Mouse (Mus musculus) lung, embryonic 14.5 days (tissue): ENCODE data around the gene Ripor2. TPM values are rescaled to one million over a fixed set of nuclear protein-coding genes. Genes with fewer than 3 reads are reported as not detected.

Experiments used
- ATAC-seq: fragments of 200-750 bp; cut with Nextera tagmentation; 2 replicates; pipeline ENCODE4 v1.8.0; 2017; ENCODE audit warnings: mild to moderate bottlenecking, moderate TSS enrichment, moderate library complexity; ENCODE audit not compliant: insufficient read depth
- DNase-seq: peaks from one replicate; pipeline ENCODE4 v3.0.0-alpha.2; 2015
- H3K27ac ChIP-seq: fragments of 300-500 bp; sonication (generic); 2 replicates; pipeline ENCODE4 v1.5.1; 2014; ENCODE audit warnings: low read depth, mild to moderate bottlenecking, moderate library complexity
- H3K27me3 ChIP-seq: fragments of 300-500 bp; sonication (generic); 2 replicates; pipeline ENCODE4 v1.6.1; 2014; ENCODE audit warnings: low read length, control low read depth; ENCODE audit not compliant: insufficient read depth
- H3K36me3 ChIP-seq: fragments of 300-500 bp; sonication (generic); 2 replicates; pipeline ENCODE4 v1.6.1; 2014; ENCODE audit warnings: control low read depth; ENCODE audit not compliant: insufficient read depth
- H3K4me1 ChIP-seq: fragments of 300-500 bp; sonication (generic); 2 replicates; pipeline ENCODE4 v1.6.1; 2014; ENCODE audit warnings: antibody characterized with exemption, control low read depth; ENCODE audit not compliant: insufficient read depth
- H3K4me2 ChIP-seq: fragments of 300-500 bp; sonication (generic); 2 replicates; pipeline ENCODE4 v1.6.1; 2014; ENCODE audit warnings: mild to moderate bottlenecking
- H3K4me3 ChIP-seq: fragments of 300-500 bp; sonication (generic); 2 replicates; pipeline ENCODE4 v1.5.1; 2014; ENCODE audit warnings: low read depth, low read length
- H3K9ac ChIP-seq: fragments of 300-500 bp; sonication (generic); 2 replicates; pipeline ENCODE4 v1.6.1; 2014
- H3K9me3 ChIP-seq: fragments of 300-500 bp; sonication (generic); 2 replicates; pipeline ENCODE4 v1.6.1; 2016; ENCODE audit warnings: low read depth, low read length, control low read depth
- CTCF ChIP-seq: IDR thresholded peaks from 2 replicates; pipeline ENCODE4 v1.5.1; 2016; ENCODE audit warnings: antibody characterized with exemption, low read depth
- WGBS: fragments of 180-500 bp; shearing (Covaris S2); extraction: QIAGEN DNeasy Blood & Tissue Kit; methylation state at CpG from one replicate; pipeline ENCODE4 v1.1.7; 2014; 5-methylcytosine and 5-hydroxymethylcytosine counted together
- polyA plus RNA-seq: library from polyadenylated mRNA; unstranded; fragments of >200 nt; fragmentation: Nextera tagmentation; extraction: Ambion mirVana; gene quantifications from 2 replicates; pipeline ENCODE4 v1.2.1, GENCODE M21; 2014

Ripor2 gene
- polyA plus RNA-seq, 1 experiment from 2014 or later, result 5.6 TPM

DNA sequence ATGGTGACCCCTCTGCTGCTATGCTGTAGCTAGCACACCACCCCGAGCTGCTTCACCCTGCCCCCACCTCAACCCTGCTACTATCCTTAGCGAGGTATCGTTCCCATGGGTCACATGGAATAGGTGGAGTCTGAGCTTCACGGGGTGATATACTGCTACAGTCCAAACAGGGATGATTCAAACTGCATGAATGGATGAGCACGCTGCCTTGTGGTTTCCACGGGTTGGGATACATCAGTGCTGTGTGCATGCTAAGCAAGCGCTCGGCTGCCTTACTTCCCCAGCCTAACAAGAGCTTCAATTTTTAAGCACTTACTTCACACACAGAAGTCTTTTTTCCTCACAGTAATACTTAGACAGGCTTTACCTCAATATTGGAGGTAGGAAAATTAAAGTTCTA is 168.8 kb downstream of the Ripor2 start:
- Histone ChIP-seq H3K4me3 (no peak overlapping the region), H3K4me2 (no peak overlapping the region), H3K9me3 (no peaks in the 10 kb centered on the region), H3K27ac (no peak overlapping the region), H3K9ac (no peak overlapping the region), H3K4me1 (no peaks in the 10 kb centered on the region), H3K36me3 (peaks cover 62% of the 10 kb centered on the region), H3K27me3 (no peaks in the 10 kb centered on the region)
- WGBS, result 92% methylated on average over 8 of the region's 8 CpGs
- DNase-seq (no peak), ATAC-seq (no peak)
- no peak for TF ChIP-seq CTCF

DNA sequence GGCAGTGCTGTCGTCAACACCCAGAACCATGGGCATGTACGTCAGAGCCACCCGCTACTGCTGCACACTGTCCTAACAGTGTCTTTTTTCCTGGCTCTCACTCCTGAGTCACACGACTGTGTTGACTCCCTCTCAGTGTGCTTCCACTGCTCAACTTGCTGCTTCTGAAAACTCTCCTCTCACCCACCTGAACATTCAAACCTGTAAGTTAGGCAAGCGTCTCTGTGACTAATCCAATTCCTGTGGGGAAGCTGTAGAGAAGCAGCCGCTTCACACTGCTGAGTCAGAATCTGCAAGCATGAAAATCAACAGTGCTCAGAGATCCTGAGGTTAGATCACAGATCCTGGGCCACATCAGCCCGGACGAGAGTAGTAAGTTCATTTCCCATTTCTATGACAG is 169.4 kb downstream of the Ripor2 start:
- no peak for TF ChIP-seq CTCF
- Histone ChIP-seq H3K4me1 (no peaks in the 10 kb centered on the region), H3K4me2 (no peak overlapping the region), H3K4me3 (no peak overlapping the region), H3K27me3 (no peaks in the 10 kb centered on the region), H3K27ac (no peak overlapping the region), H3K36me3 (peaks cover 66% of the 10 kb centered on the region), H3K9me3 (no peaks in the 10 kb centered on the region), H3K9ac (no peak overlapping the region)
- no peak for DNase-seq
- no peak for ATAC-seq
- 82% methylated on average over 8 of the region's 8 CpGs for WGBS

DNA sequence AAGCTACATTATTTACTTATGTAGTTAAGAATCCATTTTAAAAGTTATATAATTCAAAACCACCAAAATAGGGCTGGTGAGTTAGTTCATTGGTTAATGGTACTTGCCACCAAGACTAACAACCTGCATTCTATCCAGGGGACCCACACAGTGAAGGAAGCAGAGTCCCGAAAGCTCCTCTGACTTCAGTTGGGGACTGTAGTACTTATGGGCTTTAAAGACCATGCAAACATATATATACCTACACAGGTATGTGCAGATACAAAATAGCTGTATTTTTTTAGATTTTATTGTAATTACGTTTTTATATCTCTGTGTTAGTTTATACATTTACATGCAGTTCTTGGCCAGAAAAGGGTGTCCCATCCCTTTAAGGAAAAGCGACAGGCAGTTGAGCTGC is 174.8 kb downstream of the Ripor2 start:
- Histone ChIP-seq H3K9ac (no peak overlapping the region), H3K27ac (no peak overlapping the region), H3K36me3 (peaks cover 70% of the 10 kb centered on the region), H3K9me3 (no peaks in the 10 kb centered on the region), H3K4me2 (no peak overlapping the region), H3K4me1 (peaks cover 3% of the 10 kb centered on the region; the same call in 1 of the 2 replicates), H3K27me3 (no peaks in the 10 kb centered on the region), H3K4me3 (no peak overlapping the region)
- 90% methylated on average over 3 of the region's 3 CpGs for WGBS
- no peak for TF ChIP-seq CTCF
- DNase-seq (no peak), ATAC-seq (no peak)

DNA sequence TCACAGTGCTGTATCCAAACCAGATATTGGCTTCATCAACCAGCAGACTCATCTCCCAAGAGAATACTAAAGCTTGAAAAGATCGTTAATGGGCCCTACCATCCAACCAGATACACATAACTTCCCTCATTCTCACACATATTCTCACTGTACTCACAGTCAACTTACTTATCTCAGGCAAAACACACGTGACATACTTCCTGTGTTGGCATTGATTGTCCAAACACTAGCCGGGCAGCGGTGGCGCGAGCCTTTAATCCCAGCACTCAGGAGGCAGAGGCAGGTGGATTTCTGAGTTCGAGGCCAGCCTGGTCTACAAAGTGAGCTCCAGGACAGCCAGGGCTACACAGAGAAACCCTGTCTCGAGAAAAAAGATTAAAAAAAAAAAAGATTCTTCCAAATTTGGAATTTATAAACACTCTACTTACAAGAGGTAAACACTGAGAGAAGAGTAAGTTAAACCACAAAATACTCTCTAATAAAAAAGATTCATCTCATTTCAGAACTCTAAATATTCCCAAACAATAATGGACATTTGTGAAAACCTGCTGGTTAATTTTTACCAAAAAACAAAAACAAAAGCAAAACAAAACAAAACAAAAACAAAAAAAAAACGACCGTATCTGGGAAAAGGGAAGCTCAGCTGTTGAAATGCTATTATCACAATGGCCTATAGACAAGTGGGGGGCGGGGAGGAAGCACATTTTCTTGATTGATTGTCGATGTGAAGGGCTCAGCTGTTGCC is 176.0 kb downstream of the Ripor2 start:
- no peaks in the 10 kb centered on the region for H3K27me3 ChIP-seq
- TF ChIP-seq CTCF, result no peak
- H3K4me1 ChIP-seq, result peaks cover 3% of the 10 kb centered on the region; the same call in 1 of the 2 replicates
- no peak for DNase-seq
- H3K9me3 ChIP-seq, result no peaks in the 10 kb centered on the region
- H3K36me3 ChIP-seq, result peaks cover 58% of the 10 kb centered on the region
- no peak overlapping the region for H3K4me2 ChIP-seq
- H3K9ac ChIP-seq, result no peak overlapping the region
- 80% methylated on average over 12 of the region's 12 CpGs for WGBS
- H3K4me3 ChIP-seq, result no peak overlapping the region
- no peak for ATAC-seq
- H3K27ac ChIP-seq, result no peak overlapping the region

DNA sequence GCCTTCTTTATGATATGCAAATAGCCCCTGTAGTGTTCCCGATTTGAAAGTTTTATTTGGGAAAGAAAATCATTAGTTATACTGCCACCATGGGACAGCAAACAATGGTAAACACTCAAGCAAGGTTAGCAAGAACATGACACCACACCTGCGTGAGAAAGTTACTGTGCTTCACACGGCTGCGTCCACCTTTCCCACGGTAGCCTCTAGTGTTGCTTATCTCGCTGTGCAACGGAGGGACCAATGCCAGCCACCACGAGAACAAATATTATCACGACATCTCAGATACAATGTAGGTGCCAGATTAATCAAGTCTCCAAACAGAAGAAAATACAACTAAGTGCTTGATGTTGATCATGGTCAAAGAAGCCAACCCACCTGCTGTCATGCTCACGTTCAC is 177.5 kb downstream of the Ripor2 start:
- no peak for ATAC-seq
- Histone ChIP-seq H3K27me3 (no peaks in the 10 kb centered on the region), H3K36me3 (peaks cover 47% of the 10 kb centered on the region), H3K4me2 (no peak overlapping the region), H3K9ac (no peak overlapping the region), H3K9me3 (no peaks in the 10 kb centered on the region), H3K4me1 (peaks cover 3% of the 10 kb centered on the region; the same call in 1 of the 2 replicates), H3K27ac (no peak overlapping the region), H3K4me3 (no peak overlapping the region)
- TF ChIP-seq CTCF, result no peak
- no peak for DNase-seq
- WGBS, result 75% methylated on average over 10 of the region's 10 CpGs

DNA sequence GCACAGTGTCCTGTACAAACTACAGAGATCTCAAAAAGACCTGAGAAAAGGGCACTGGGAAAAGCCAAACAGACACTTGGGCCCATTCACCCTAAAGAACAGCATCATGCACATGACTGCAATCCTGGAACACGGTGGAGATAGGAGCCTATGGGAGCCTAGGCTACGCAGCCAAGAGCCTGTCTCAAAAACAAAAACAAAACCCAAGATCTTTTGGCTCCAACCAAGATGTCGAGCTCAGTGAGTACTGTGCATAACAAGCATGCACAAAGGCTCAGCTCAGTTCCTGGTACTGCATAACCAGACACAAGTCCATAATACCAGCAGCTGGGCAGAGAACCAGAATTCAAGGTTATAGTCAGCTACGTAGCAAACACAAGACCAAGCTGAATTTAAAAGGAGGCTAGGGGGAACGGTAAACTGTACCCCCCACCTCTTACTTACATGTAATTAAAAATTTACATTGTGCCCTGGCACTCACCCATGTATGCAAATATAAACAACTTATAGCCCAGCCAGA is 178.4 kb downstream of the Ripor2 start:
- H3K27me3 ChIP-seq, result no peaks in the 10 kb centered on the region
- H3K36me3 ChIP-seq, result peaks cover 37% of the 10 kb centered on the region
- peak overlapping the region; percentile 93 for H3K9ac ChIP-seq
- H3K4me2 ChIP-seq, result peak overlapping the region; percentile 79
- no peak overlapping the region for H3K27ac ChIP-seq
- WGBS, result 52% methylated on average over 5 of the region's 5 CpGs
- H3K9me3 ChIP-seq, result no peaks in the 10 kb centered on the region
- H3K4me3 ChIP-seq, result peak overlapping the region; percentile 84
- peak; percentile 15 for DNase-seq
- no peak for ATAC-seq
- no peak for TF ChIP-seq CTCF
- H3K4me1 ChIP-seq, result peaks cover 3% of the 10 kb centered on the region; the same call in 1 of the 2 replicates

DNA sequence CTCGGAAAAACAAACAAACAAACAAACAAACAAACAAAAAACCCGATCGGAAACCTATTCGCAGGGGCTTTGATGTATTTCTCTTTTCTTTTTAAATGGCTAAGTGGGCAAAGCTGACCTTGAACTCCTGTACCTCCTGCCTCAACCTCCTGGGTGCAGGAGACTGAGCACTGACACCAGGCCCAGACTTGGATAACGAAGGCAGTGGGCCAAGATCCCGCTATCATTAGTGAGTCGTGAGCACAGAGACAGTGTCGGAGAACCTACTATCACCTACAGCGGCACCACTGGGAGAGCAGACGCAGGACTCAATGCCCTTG is 179.1 kb downstream of the Ripor2 start:
- TF ChIP-seq CTCF, result no peak
- Histone ChIP-seq H3K4me1 (peaks cover 3% of the 10 kb centered on the region; the same call in 1 of the 2 replicates), H3K36me3 (peaks cover 31% of the 10 kb centered on the region), H3K27me3 (no peaks in the 10 kb centered on the region), H3K4me2 (peak overlapping the region; percentile 79), H3K9ac (peak overlapping the region; percentile 93), H3K9me3 (no peaks in the 10 kb centered on the region), H3K4me3 (peak overlapping the region; percentile 84), H3K27ac (peak overlapping the region; percentile 98)
- 3% methylated on average over 10 of the region's 10 CpGs for WGBS
- no peak for ATAC-seq
- DNase-seq, result no peak
